16 mouse cellular contexts compared by ENCODE assay signal in the genomic region with DNA sequence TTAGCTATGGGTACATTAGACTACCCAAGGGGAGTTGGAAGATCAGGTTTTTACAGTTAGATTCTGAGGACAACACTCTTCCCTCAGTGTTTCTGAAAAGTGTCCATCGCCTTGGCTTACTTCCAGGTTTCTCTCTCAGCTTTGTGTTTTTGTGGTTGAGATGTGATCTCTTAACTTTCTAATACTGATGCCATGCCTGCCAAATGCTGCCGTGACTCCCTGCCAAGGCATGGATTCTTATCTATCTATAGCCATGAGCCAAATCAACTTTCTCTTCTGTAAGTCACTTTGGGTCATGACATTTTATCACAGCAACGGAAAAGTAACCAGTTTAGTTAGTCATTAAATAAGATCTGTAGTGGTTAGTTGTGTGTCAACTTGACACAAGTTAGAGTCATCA.
"Had no signal": no experiment of that assay in that cellular context is flagged by ENCODE, and none has a peak within 500 bp of the region (broad histone marks: within the 10 kb centered on the region; RNA-seq: fewer than 3 reads in every experiment).

No protein-coding gene starts in this region.

- H3K27me3 ChIP-seq: megakaryocyte, embryonic 14.5 days; midbrain, embryonic 13.5 days; midbrain, embryonic 15.5 days; neural tube, embryonic 12.5 days; stomach, embryonic 15.5 days had no signal

- ATAC-seq: midbrain, embryonic 13.5 days; midbrain, embryonic 15.5 days had no signal

- H3K9me3 ChIP-seq: megakaryocyte, embryonic 14.5 days; midbrain, embryonic 13.5 days; midbrain, embryonic 15.5 days; neural tube, embryonic 12.5 days; stomach, embryonic 15.5 days had no signal

- DNase-seq: lung, adult 2 months; lung, postnatal 14 days; lung, postnatal 36 days; right cerebral cortex, postnatal 14 days; thymus, adult 2 months; thymus, postnatal 25 days; thymus, postnatal 4 days had no signal

- H3K4me2 ChIP-seq: midbrain, embryonic 11.5 days; midbrain, embryonic 13.5 days; midbrain, embryonic 15.5 days; neural tube, embryonic 12.5 days; stomach, embryonic 15.5 days had no signal

- H3K4me1 ChIP-seq: megakaryocyte, embryonic 14.5 days; midbrain, embryonic 13.5 days; midbrain, embryonic 15.5 days; neural tube, embryonic 12.5 days; stomach, embryonic 15.5 days had no signal

- H3K9ac ChIP-seq: liver, embryonic 14.5 days; midbrain, embryonic 13.5 days; midbrain, embryonic 15.5 days; neural tube, embryonic 12.5 days; stomach, embryonic 15.5 days had no signal

- H3K4me3 ChIP-seq: megakaryocyte, embryonic 14.5 days; midbrain, embryonic 13.5 days; midbrain, embryonic 15.5 days; neural tube, embryonic 12.5 days; stomach, embryonic 15.5 days had no signal

- H3K27ac ChIP-seq: liver, embryonic 14.5 days; macrophage; midbrain, embryonic 13.5 days; midbrain, embryonic 15.5 days; neural tube, embryonic 12.5 days; stomach, embryonic 15.5 days; stomach, postnatal 0 days had no signal

- H3K36me3 ChIP-seq: midbrain, embryonic 13.5 days; midbrain, embryonic 15.5 days; neural tube, embryonic 12.5 days; stomach, embryonic 15.5 days had no signal
